Mouse (Mus musculus) neural tube, embryonic 13.5 days (tissue): ENCODE measurements at regions not wholly inside any gene's neighbourhood (a gene's known extent, or its start where the extent isn't known, plus 50 kb on each side); places are given as distances from the start of the nearest gene placed in this dataset.

Experiments
- ATAC-seq: fragments of 200-750 bp; cut with Nextera tagmentation; 2 replicates; pipeline ENCODE4 v1.8.0; 2017; ENCODE audit warnings: low read depth, mild to moderate bottlenecking, moderate TSS enrichment, moderate library complexity
- H3K27ac ChIP-seq: fragments of 300-500 bp; sonication (generic); replicated peaks from 2 replicates; pipeline ENCODE4 v1.5.1; 2015; ENCODE audit warnings: moderate library complexity, mild to moderate bottlenecking, inconsistent platforms
- H3K27me3 ChIP-seq: fragments of 300-500 bp; sonication (generic); 2 replicates; pipeline ENCODE4 v1.6.1; 2015; ENCODE audit warnings: mild to moderate bottlenecking, inconsistent platforms
- H3K36me3 ChIP-seq: fragments of 300-500 bp; sonication (generic); 2 replicates; pipeline ENCODE4 v1.6.1; 2015; ENCODE audit warnings: mild to moderate bottlenecking, inconsistent platforms
- H3K4me1 ChIP-seq: fragments of 300-500 bp; sonication (generic); replicated peaks from 2 replicates; pipeline ENCODE4 v1.6.1; 2015; ENCODE audit warnings: inconsistent platforms
- H3K4me2 ChIP-seq: fragments of 300-500 bp; sonication (generic); 2 replicates; pipeline ENCODE4 v1.6.1; 2015; ENCODE audit warnings: inconsistent platforms, mild to moderate bottlenecking, moderate library complexity
- H3K4me3 ChIP-seq: fragments of 300-500 bp; sonication (generic); 2 replicates; pipeline ENCODE4 v1.5.1; 2015; ENCODE audit warnings: mild to moderate bottlenecking, inconsistent platforms
- H3K9ac ChIP-seq: fragments of 300-500 bp; sonication (generic); 2 replicates; pipeline ENCODE4 v1.6.1; 2015; ENCODE audit warnings: moderate library complexity, mild to moderate bottlenecking, inconsistent platforms
- H3K9me3 ChIP-seq: fragments of 300-500 bp; sonication (generic); 2 replicates; pipeline ENCODE4 v1.6.1; 2016; ENCODE audit warnings: inconsistent platforms
- WGBS: fragments of 180-500 bp; shearing (Covaris S2); methylation state at CpG from one replicate; pipeline ENCODE4 v1.1.7; 2015; 5-methylcytosine and 5-hydroxymethylcytosine counted together

DNA sequence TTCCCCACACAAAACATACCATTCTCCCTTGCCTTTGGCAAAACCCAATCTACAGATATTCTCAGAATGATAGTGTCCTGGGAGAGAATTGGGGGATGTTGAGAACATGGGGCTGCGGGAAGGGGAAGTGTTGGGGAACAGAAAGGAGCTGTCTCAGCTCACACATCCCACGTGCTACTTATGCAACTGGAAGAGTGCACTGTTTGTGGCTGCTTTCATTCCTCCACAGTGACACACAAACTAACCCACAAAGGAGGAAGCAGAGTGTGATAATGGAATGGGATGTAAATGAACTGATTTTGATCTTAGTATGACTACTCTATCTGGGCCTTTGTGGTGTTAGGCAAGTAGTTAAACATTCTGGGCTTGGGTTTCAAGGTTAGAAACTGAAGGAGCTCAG is 317.3 kb upstream of the Epha4 start:
- H3K4me2 ChIP-seq = no peak overlapping the region
- no peaks in the 10 kb centered on the region for H3K27me3 ChIP-seq
- no peak overlapping the region for H3K4me3 ChIP-seq
- H3K9me3 ChIP-seq = no peaks in the 10 kb centered on the region
- ATAC-seq = no peak
- H3K27ac ChIP-seq = no peak overlapping the region
- WGBS = 71% methylated on average over 2 of the region's 2 CpGs
- no peak overlapping the region for H3K9ac ChIP-seq
- no peaks in the 10 kb centered on the region for H3K36me3 ChIP-seq
- H3K4me1 ChIP-seq = no peaks in the 10 kb centered on the region

DNA sequence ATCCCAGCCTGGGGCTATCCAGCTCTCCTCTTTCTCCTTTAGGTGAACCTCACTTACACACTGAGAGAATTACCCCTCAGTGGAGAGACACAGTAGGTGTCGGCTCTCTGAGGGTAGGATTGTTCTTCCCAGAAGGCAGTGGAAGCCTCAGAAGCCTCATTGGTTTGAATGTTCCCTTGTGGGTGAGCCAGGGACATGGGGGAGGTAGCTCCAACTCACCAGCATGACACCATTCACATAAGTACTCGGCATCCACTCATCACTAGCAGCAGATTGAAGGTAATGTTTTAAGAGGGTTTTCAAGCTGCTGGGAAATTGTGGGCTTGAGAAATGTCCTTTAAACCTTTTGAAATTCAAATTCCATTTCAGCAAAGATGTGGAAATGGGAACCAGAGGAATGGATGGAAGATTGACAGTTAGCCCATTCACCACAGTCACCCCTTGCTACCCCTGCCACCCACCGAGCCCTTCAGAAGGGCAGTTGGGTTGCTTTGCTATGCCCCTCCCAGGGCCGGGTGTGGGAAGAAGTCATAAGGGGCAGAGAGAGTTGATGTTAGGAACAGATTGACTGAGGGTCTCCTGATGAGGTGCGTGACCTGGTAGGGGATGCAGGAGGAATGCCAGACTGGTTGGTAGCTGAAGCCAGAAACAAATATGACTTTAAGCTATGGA is 310.0 kb upstream of the Epha4 start:
- WGBS = 36% methylated on average over 5 of the region's 5 CpGs
- Histone ChIP-seq H3K9ac (peak overlapping the region; percentile 22; the same call in 1 of the 2 replicates), H3K27ac (peak overlapping the region; percentile 68), H3K27me3 (no peaks in the 10 kb centered on the region), H3K9me3 (no peaks in the 10 kb centered on the region), H3K4me3 (no peak overlapping the region), H3K4me2 (peak overlapping the region; percentile 34), H3K4me1 (peaks cover 22% of the 10 kb centered on the region), H3K36me3 (no peaks in the 10 kb centered on the region)
- ATAC-seq = peak; percentile 36; the same call in 1 of the 2 replicates

DNA sequence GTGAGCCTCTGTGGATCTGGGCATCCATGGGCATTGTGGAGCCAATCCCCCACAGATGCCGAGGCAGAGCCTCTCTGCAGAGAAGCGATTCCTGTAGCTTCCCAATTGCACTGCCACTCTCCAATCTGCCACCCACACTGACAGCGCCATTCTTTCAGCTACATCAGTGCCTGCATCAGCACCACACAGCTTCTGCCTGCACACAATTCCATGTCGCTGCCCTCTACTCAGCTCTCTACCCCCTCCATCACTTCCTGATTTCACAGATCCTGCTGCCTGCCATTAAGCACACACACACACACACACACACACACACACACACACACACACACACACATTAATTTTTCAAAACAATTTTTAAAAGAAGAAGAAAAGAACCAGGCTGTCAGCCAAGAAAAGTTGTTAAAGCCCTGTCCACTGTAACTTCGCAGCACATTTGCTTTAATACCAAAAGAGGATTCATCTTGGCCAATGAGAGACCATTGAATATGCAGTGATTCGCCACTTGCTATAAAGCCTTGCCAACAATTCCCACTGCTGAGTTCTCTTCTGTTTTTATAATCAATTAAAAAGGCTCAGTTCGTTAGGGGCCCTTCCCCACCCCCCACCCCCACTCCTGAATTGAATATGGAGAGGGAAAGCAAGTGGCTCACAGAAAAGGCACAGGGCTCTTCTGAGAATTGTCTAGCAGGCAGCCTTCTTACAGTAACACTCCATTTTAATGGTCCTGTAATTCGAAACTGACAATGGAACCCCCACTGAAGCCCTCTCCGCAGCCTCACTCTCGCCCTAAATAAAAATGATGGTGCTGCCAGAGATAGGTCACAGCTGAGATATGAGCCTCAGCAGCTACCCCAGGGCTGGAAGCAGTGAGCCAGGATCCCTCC is 309.2 kb upstream of the Epha4 start:
- 18% methylated on average over 10 of the region's 10 CpGs for WGBS
- peak; percentile 59 for ATAC-seq
- Histone ChIP-seq H3K27ac (peak overlapping the region; percentile 68), H3K9me3 (no peaks in the 10 kb centered on the region), H3K36me3 (no peaks in the 10 kb centered on the region), H3K4me1 (peaks cover 22% of the 10 kb centered on the region), H3K4me2 (peak overlapping the region; percentile 34), H3K27me3 (no peaks in the 10 kb centered on the region), H3K9ac (peak overlapping the region; percentile 22; the same call in 1 of the 2 replicates), H3K4me3 (no peak overlapping the region)

DNA sequence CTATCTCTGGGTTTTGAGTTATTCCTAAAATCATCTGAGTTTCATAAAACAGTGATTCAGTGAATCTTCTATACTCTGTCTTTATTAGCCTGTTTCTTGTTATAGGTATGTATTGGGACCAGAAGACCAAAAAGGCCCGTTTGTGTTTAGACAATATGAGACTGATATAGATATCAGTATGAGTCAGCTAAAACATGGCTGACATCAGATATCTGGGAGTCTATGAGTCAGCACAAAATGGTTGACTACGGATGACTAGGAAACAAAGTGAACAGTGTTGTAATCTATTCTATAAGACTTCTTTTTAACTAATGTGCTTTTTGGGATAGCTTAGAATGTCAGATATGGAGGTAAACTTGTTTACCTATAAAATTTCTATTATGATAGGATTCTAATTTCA is 305.2 kb upstream of the Epha4 start:
- ATAC-seq = no peak

DNA sequence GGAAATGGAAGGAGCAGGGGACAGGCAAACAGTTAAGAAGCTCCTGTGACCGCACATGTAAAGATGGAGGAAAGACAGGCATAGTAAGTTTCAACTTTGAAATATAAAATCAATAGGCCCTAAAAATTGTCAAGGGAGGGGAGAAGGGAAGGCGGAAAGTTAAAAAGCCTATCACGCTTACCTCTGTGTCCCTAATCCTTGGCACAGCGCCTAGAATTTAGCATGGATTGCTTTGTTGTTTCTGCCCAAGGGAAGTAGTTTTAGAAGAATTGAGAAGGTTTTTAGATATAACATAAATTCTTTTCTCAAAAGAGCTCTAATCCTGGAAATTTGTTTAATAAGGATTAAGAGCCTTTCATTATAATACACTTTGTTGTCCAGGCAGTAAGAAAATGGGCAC is 300.6 kb upstream of the Epha4 start:
- Histone ChIP-seq H3K4me2 (no peak overlapping the region), H3K36me3 (no peaks in the 10 kb centered on the region), H3K27me3 (no peaks in the 10 kb centered on the region), H3K27ac (no peak overlapping the region), H3K4me1 (peaks cover 7% of the 10 kb centered on the region), H3K9me3 (no peaks in the 10 kb centered on the region), H3K9ac (no peak overlapping the region), H3K4me3 (no peak overlapping the region)
- WGBS = 86% methylated on average over 4 of the region's 4 CpGs
- ATAC-seq = no peak

More for the DNA sequence above, 305.2 kb upstream of the Epha4 start:
- H3K4me1 ChIP-seq = peaks cover 20% of the 10 kb centered on the region
- WGBS = 84% methylated on average over 2 of the region's 2 CpGs
- no peaks in the 10 kb centered on the region for H3K27me3 ChIP-seq
- no peak overlapping the region for H3K9ac ChIP-seq
- no peak overlapping the region for H3K27ac ChIP-seq
- no peaks in the 10 kb centered on the region for H3K9me3 ChIP-seq
- no peak overlapping the region for H3K4me2 ChIP-seq
- H3K36me3 ChIP-seq = no peaks in the 10 kb centered on the region
- no peak overlapping the region for H3K4me3 ChIP-seq

DNA sequence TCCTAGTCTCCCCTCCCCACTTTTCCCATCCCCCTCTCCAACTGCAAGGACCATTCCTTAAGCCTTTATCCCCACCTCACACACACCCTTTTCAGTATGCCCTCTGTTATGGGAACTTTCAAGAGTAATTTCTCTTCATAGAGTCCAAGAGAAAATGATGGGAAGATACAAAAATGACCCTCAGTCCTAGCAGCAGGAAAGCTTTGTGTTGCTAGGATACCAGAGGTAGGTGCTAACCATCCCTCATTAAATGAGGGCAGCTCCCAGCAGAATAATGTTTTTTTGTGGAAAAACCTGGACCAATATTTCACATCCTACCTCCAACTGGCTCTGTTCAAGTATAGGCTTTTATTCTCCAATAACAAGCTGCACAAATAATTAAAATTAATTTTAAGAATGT is 296.7 kb upstream of the Epha4 start:
- Histone ChIP-seq H3K27ac (no peak overlapping the region), H3K4me3 (no peak overlapping the region), H3K4me2 (no peak overlapping the region), H3K9me3 (no peaks in the 10 kb centered on the region), H3K27me3 (no peaks in the 10 kb centered on the region), H3K9ac (no peak overlapping the region), H3K36me3 (no peaks in the 10 kb centered on the region), H3K4me1 (peaks cover 7% of the 10 kb centered on the region)
- no peak for ATAC-seq

DNA sequence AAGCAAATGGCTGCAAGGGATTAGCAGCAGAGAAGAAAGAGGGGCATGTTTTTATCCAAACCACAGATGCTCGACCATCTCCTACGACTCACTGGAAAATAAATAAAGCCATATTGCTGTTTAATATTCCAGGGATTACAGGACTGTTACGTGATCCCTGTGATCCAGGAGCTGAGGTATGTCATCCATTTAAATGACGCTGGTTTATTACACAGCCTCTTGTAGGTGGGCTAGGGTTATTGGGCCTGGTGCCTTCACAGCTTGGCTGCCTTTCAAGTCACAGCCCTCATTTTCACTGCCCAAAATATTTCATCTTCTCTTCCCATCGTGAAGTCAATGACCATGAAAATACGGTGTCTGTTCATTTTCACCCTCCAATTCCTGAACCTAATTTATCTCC is 276.1 kb upstream of the Epha4 start:
- no peak for ATAC-seq
- no peaks in the 10 kb centered on the region for H3K36me3 ChIP-seq
- no peak overlapping the region for H3K4me3 ChIP-seq
- WGBS = 68% methylated on average over 6 of the region's 6 CpGs
- no peak overlapping the region for H3K27ac ChIP-seq
- H3K4me2 ChIP-seq = no peak overlapping the region
- H3K4me1 ChIP-seq = no peaks in the 10 kb centered on the region; the same call in 1 of the 2 replicates
- no peaks in the 10 kb centered on the region for H3K27me3 ChIP-seq
- H3K9me3 ChIP-seq = no peaks in the 10 kb centered on the region
- no peak overlapping the region for H3K9ac ChIP-seq

DNA sequence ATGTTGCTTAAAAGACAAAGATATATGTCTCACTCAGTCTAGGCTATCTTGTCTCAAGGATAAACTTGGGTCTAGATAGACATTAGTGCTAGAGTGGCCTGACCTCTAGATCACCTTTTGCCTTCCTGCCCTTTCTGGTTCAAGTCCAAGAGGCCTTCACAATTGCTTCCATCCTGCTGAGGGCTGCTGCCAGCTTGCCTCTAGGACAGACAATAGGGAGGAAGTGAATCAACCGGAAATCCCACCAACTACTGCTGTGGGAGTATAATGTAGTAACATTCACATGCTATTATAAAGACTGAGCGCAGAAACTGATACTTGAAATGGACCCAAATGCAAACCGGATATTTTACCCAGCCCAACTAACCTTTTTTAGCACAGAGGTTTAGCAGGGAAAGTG is 239.4 kb upstream of the Epha4 start:
- ATAC-seq = no peak
- Histone ChIP-seq H3K4me2 (no peak overlapping the region), H3K9me3 (no peaks in the 10 kb centered on the region), H3K27ac (no peak overlapping the region), H3K27me3 (no peaks in the 10 kb centered on the region), H3K9ac (no peak overlapping the region), H3K4me3 (no peak overlapping the region), H3K36me3 (no peaks in the 10 kb centered on the region), H3K4me1 (no peaks in the 10 kb centered on the region)
- 84% methylated on average over 3 of the region's 3 CpGs for WGBS

DNA sequence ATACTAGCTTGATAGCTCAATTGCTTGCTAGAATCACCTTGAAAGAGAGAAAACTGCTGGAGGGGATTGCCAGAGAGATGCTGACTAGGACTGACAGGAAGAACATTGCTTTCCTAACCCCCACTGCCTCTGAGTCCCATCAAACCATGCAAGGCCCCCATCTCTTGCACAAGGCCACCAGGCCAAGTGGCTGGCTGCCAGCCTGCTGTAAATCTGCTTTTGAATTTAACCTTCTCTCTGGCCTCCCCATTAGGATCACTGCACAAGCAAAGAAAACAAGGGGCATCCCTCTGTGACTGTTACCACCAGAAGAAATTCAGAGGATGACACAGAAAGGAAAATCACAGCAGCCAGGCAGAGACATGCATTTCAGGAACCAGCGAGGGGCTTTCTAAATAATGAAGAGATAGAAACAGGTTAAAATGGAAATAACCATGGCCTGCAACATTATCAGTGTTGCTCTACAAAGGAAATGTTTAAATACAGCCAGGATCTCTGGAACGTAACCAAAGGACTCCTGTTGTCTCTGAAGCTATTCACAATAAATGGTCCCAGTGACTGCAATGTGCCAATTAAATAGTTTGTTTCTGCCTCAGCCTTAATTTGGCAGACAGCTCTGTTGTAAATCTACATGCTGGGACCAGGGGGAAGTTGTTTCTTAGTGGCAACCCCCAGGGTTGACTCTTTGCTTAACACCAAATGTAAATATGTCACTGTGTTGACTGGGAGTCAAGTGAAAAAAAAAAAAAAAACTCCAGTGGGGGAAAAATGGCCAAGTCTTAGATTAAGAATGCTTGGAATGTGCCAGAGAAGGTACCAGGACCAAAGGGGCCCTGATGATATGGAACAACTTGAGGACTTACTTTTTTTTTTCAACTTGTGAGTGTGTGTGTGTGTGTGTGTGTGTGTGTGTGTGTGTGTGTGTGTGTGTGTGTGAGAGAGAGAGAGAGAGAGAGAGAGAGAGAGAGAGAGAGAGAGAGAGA is 233.9 kb upstream of the Epha4 start:
- Histone ChIP-seq H3K9me3 (no peaks in the 10 kb centered on the region), H3K4me1 (peaks cover 15% of the 10 kb centered on the region), H3K36me3 (no peaks in the 10 kb centered on the region), H3K9ac (no peak overlapping the region), H3K27ac (peak overlapping the region; percentile 29; the same call in 1 of the 2 replicates), H3K4me3 (no peak overlapping the region), H3K4me2 (no peak overlapping the region), H3K27me3 (peaks cover 14% of the 10 kb centered on the region)
- WGBS = 34% methylated on average over 2 of the region's 2 CpGs
- peak; percentile 53; the same call in 1 of the 2 replicates for ATAC-seq

DNA sequence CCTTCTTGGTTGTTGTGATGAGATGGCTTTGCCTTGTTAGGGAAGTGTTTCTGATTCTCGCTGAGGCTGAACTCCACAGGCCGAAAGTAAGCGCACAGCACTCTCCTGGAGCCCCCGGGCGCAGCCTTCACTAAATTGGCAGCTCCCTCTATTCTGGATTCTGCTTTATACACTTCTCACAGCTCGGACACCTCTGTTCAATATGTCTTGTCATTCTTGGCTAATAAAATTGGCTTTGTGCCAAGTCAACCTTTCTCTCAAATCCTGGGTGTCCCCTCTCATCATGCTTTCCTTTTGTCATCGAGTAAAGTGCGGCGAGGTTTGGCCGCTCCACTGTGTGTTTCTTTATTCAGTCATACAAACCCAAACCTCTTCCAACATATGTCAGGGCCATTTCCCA is 217.2 kb upstream of the Epha4 start:
- ATAC-seq = no peak
- Histone ChIP-seq H3K9ac (no peak overlapping the region), H3K9me3 (no peaks in the 10 kb centered on the region), H3K27me3 (no peaks in the 10 kb centered on the region), H3K4me2 (no peak overlapping the region), H3K36me3 (no peaks in the 10 kb centered on the region), H3K4me3 (no peak overlapping the region), H3K4me1 (no peaks in the 10 kb centered on the region), H3K27ac (no peak overlapping the region)
- WGBS = 75% methylated on average over 10 of the region's 10 CpGs

DNA sequence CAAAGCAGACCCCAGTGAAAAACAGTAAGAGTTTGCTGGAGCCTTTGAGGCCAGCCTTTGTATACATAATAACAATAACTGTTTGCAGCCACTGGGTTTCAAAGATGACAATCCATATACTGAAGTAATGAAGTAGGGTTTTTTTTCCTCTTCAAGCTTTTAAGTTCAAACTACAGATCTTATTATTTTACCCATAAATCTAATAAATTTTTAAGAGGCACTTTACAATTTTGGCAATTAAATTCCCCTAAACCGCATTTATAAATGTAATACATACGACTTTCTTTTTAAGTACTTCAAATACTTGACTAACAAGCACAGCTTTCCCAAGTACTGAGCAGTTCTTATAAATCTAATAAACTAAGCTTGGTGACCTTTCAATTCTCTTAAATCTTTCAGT is 212.7 kb upstream of the Epha4 start:
- Histone ChIP-seq H3K36me3 (no peaks in the 10 kb centered on the region), H3K27ac (no peak overlapping the region), H3K4me1 (no peaks in the 10 kb centered on the region), H3K27me3 (no peaks in the 10 kb centered on the region), H3K4me3 (no peak overlapping the region), H3K4me2 (no peak overlapping the region), H3K9me3 (no peaks in the 10 kb centered on the region), H3K9ac (no peak overlapping the region)
- no peak for ATAC-seq
- WGBS = 94% methylated on average over 2 of the region's 2 CpGs

DNA sequence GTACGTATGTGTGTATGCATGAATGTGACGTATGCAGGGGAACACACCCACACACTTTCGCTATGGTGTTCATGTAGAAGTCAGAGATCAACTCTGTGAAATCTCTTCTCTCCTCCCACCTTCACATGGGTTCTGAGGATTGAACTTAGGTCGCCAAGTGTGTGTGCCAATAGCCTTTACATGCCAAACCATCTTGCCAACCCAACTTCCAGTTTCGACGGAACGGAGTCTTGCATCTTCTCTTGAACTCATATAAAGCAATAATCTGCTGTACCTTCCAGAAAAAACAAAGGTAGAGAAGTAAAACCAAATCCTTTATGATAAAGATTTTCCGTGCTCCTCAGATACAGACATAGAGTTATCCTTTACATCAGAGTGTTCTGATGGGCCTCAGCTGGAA is 208.4 kb upstream of the Epha4 start:
- Histone ChIP-seq H3K9ac (no peak overlapping the region), H3K9me3 (no peaks in the 10 kb centered on the region), H3K4me1 (no peaks in the 10 kb centered on the region), H3K36me3 (no peaks in the 10 kb centered on the region), H3K27me3 (no peaks in the 10 kb centered on the region), H3K4me2 (no peak overlapping the region), H3K27ac (no peak overlapping the region), H3K4me3 (no peak overlapping the region)
- 89% methylated on average over 8 of the region's 8 CpGs for WGBS
- ATAC-seq = no peak
